Mouse (Mus musculus) central nervous system, embryonic 14 days (tissue): ENCODE data around the gene Muc13. TPM values are rescaled to one million over a fixed set of nuclear protein-coding genes. Genes with fewer than 3 reads are reported as not detected.

ENCODE experiments used
- polyA plus RNA-seq: library from polyadenylated mRNA; depleted of rRNA; stranded (reverse); fragments of >200 nt; gene quantifications from 2 replicates; pipeline ENCODE4 v1.2.3, GENCODE M21; 2012; rRNA removed

Muc13 gene
- 0.03 and 0.09 TPM in 2 replicates for polyA plus RNA-seq

GRCm38 (mm10) chr16:33793846-33794791 is at the start of gene Muc13:
Muc13 (plus strand) TSS chr16:33794037.

GRCm38 (mm10) chr16:33829301-33829831 is 35.5 kb downstream of the Muc13 start, which contains the start of gene Itgb5:
Itgb5 (plus strand) TSS chr16:33829665.

Other genes starting within 250 kb of the Muc13 start
- gene Heg1, start 109.7 kb upstream of the Muc13 start, polyA plus RNA-seq: 18.9 and 20.8 TPM in 2 replicates
- 27.4 and 53.1 TPM in 2 replicates for gene Itgb5, start 35.6 kb downstream of the Muc13 start, polyA plus RNA-seq
- 20.6 and 21.2 TPM in 2 replicates for gene Umps, start 173.0 kb downstream of the Muc13 start, polyA plus RNA-seq